Comparison of ENCODE assay signal across 9 mouse cellular contexts in genomic region chr9:101261989-101262571, GRCm38 (mm10). TPM values are rescaled to one million over a fixed set of nuclear protein-coding genes. Genes with fewer than 3 reads are reported as not detected.
A peak's percentile ranks its signal among the peaks of the same experiment; 100 is the strongest.
DNase-seq lines count a peak whose midpoint lies in the region; ATAC-seq lines count a peak whose summit lies in the region.
"Had no signal": no experiment of that assay in that cellular context is flagged by ENCODE, and none has a peak within 500 bp of the region (broad histone marks: within the 10 kb centered on the region; RNA-seq: fewer than 3 reads in every experiment).

No protein-coding gene starts in this region.

- peak; percentile 99 for DNase-seq in heart, adult 11 months
- DNase-seq in heart, embryonic 10.5 days (ENCODE audit: low spot score) = no peak
- DNase-seq in adipocyte (ENCODE audit: low spot score) = peak; percentile 78
- peak; percentile 93 for DNase-seq in heart, adult 18-20 months
- DNase-seq in kidney, adult 9 months = peak; percentile 95
- DNase-seq in lung, postnatal 4 days = peak; percentile 50 to 80
- no peak for DNase-seq in cerebellum, adult 11 months
- DNase-seq in liver, embryonic 11.5 days (ENCODE audit: low spot score) = no peak

- H3K27ac ChIP-seq in heart, embryonic 10.5 days = no peak overlapping the region
- no peak overlapping the region for H3K27ac ChIP-seq in liver, embryonic 11.5 days (ENCODE audit: low read depth, low read length)
- H3K27ac ChIP-seq: neural tube, embryonic 12.5 days had no signal

- no peaks in the 10 kb centered on the region for H3K9me3 ChIP-seq in heart, embryonic 10.5 days
- H3K9me3 ChIP-seq in liver, embryonic 11.5 days (ENCODE audit: control insufficient read depth, low read length) = no peaks in the 10 kb centered on the region
- H3K9me3 ChIP-seq: neural tube, embryonic 12.5 days had no signal

- no peak for ATAC-seq in liver, embryonic 11.5 days (replicated peaks; ENCODE audit: low FRiP score)

- peaks cover 5% of the 10 kb centered on the region; the same call in 1 of the 2 replicates for H3K4me1 ChIP-seq in heart, embryonic 10.5 days
- H3K4me1 ChIP-seq in liver, embryonic 11.5 days (replicated peaks; ENCODE audit: control insufficient read depth, insufficient read depth, low read length) = no peaks in the 10 kb centered on the region
- H3K4me1 ChIP-seq: neural tube, embryonic 12.5 days had no signal

- H3K9ac ChIP-seq in liver, embryonic 11.5 days (ENCODE audit: low read depth, low read length) = no peak overlapping the region
- H3K9ac ChIP-seq: neural tube, embryonic 12.5 days had no signal

- no peaks in the 10 kb centered on the region for H3K36me3 ChIP-seq in heart, embryonic 10.5 days
- H3K36me3 ChIP-seq in liver, embryonic 11.5 days (ENCODE audit: control insufficient read depth, insufficient read depth, low read length) = no peaks in the 10 kb centered on the region
- H3K36me3 ChIP-seq: neural tube, embryonic 12.5 days had no signal

- WGBS in heart, embryonic 10.5 days = 40% methylated on average over 11 of the region's 11 CpGs
- 60% methylated on average over 11 of the region's 11 CpGs for WGBS in liver, embryonic 11.5 days

- no peaks in the 10 kb centered on the region for H3K27me3 ChIP-seq in heart, embryonic 10.5 days (ENCODE audit: insufficient read depth, poor library complexity, severe bottlenecking)
- H3K27me3 ChIP-seq in liver, embryonic 11.5 days (replicated peaks; ENCODE audit: control insufficient read depth, insufficient read depth, low read length) = no peaks in the 10 kb centered on the region
- H3K27me3 ChIP-seq: neural tube, embryonic 12.5 days had no signal

- no peak overlapping the region for H3K4me2 ChIP-seq in liver, embryonic 11.5 days
- H3K4me2 ChIP-seq: neural tube, embryonic 12.5 days had no signal

- no peak overlapping the region for H3K4me3 ChIP-seq in heart, embryonic 10.5 days
- H3K4me3 ChIP-seq in liver, embryonic 11.5 days (ENCODE audit: low read depth, low read length) = no peak overlapping the region
- H3K4me3 ChIP-seq: neural tube, embryonic 12.5 days had no signal

RNA-seq across cellular contexts. Expression of gene Ppp2r3a, which starts 10.5 kb away (rescaled TPM):
- polyA plus RNA-seq in heart, embryonic 10.5 days (2016; fragmentation: Nextera tagmentation; extraction: Ambion mirVana) = 37.5 and 64.0 TPM in 2 replicates
- 100 to 1,000 TPM; 206 to 224 TPM for total RNA-seq in heart, adult 18-20 months (2021)
- 7.5 and 7.9 TPM in 2 replicates for polyA plus RNA-seq in liver, embryonic 11.5 days (2014; fragmentation: Nextera tagmentation; extraction: Ambion mirVana)

Comparison
In these comparisons a context has a peak if more than half of its experiments do, and no peak if none do; other contexts are left out.
1. DNase-seq: peak in heart, adult 11 months (single experiment), adipocyte (single experiment), heart, adult 18-20 months (2 of 2), kidney, adult 9 months (single experiment) and lung, postnatal 4 days (2 of 2); none in heart, embryonic 10.5 days (single experiment), cerebellum, adult 11 months (single experiment) and liver, embryonic 11.5 days (single experiment).